Mouse (Mus musculus): ENCODE measurements around the gene Tmem216. TPM values are rescaled to one million over a fixed set of nuclear protein-coding genes. Genes with fewer than 3 reads are reported as not detected.

Gene Tmem216
- polyA plus RNA-seq, 1 experiment from 2014 or later: 42.6 TPM

GRCm38 (mm10) chr19:10591659-10592377 is 35.8 kb upstream of the Tmem216 start:
- Histone ChIP-seq H3K4me3 (ENCODE audit: low read depth, low read length) (no peak overlapping the region), H3K4me1 (ENCODE audit: control insufficient read depth, insufficient read depth, low read length) (peaks cover 17% of the 10 kb centered on the region), H3K27me3 (replicated peaks; ENCODE audit: control insufficient read depth, insufficient read depth, low read length) (no peaks in the 10 kb centered on the region), H3K27ac (replicated peaks; ENCODE audit: low read depth, low read length) (no peak overlapping the region), H3K36me3 (ENCODE audit: control insufficient read depth, insufficient read depth, low read length) (peaks cover 15% of the 10 kb centered on the region), H3K9me3 (ENCODE audit: control insufficient read depth, low read length) (no peaks in the 10 kb centered on the region), H3K9ac (ENCODE audit: low read depth, low read length) (no peak overlapping the region), H3K4me2 (ENCODE audit: low read depth, low read length) (no peak overlapping the region)
- no peak for ATAC-seq (ENCODE audit: low read depth)
- DNase-seq (ENCODE audit: low spot score): no peak
- WGBS: 91% methylated on average over 6 of the region's 6 CpGs

GRCm38 (mm10) chr19:10590301-10590700 is 34.3 kb upstream of the Tmem216 start:
- 43% methylated on average over 3 of the region's 3 CpGs for WGBS
- DNase-seq (ENCODE audit: low spot score): peak; percentile 30
- Histone ChIP-seq H3K9ac (ENCODE audit: low read depth, low read length) (no peak overlapping the region), H3K36me3 (ENCODE audit: control insufficient read depth, insufficient read depth, low read length) (peaks cover 13% of the 10 kb centered on the region), H3K4me2 (ENCODE audit: low read depth, low read length) (no peak overlapping the region), H3K4me3 (ENCODE audit: low read depth, low read length) (no peak overlapping the region), H3K9me3 (ENCODE audit: control insufficient read depth, low read length) (no peaks in the 10 kb centered on the region), H3K27ac (replicated peaks; ENCODE audit: low read depth, low read length) (no peak overlapping the region), H3K4me1 (ENCODE audit: control insufficient read depth, insufficient read depth, low read length) (peaks cover 17% of the 10 kb centered on the region), H3K27me3 (replicated peaks; ENCODE audit: control insufficient read depth, insufficient read depth, low read length) (no peaks in the 10 kb centered on the region)
- ATAC-seq (ENCODE audit: low read depth): no peak

DNA sequence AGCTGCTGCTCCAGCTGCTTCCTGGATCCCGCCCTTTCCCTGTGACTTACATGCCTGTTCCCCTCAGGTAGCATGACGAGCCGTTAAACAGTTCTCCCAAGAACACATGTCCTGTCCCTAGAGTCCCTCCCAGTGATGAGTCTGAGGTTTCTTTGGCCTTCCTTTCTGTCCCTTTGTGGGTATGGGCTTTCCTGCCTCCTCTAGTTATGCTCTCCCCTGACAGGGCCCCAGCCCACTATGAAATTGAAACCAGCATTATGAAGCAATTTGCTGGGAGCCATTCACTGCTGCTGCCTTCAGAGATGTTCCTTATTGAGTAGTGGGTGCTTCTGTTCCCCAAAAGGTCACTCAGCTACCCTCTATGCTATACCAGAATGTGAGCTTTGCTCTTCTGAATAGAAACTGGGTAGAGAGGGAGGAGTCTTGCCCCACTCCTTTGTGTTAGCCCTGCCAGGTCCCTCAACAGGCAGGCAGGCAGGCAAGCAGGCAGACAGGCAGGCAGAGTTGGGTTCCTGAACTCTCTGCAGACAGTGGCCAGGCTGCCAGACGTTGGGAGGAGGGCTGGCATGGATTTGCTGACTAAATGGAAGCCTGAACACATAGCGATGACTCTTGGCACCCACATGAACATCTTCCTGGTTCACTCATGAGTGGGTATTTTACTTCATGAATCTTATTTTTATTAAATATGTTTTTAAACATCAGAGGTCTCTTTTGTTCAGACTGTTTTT is 33.3 kb upstream of the Tmem216 start:
- H3K9me3 ChIP-seq (ENCODE audit: control insufficient read depth, low read length): no peaks in the 10 kb centered on the region
- no peak overlapping the region for H3K4me3 ChIP-seq (ENCODE audit: low read depth, low read length)
- no peaks in the 10 kb centered on the region for H3K27me3 ChIP-seq (replicated peaks; ENCODE audit: control insufficient read depth, insufficient read depth, low read length)
- peaks cover 13% of the 10 kb centered on the region for H3K36me3 ChIP-seq (ENCODE audit: control insufficient read depth, insufficient read depth, low read length)
- peak; percentile 83 for ATAC-seq (ENCODE audit: low read depth)
- H3K27ac ChIP-seq (replicated peaks; ENCODE audit: low read depth, low read length): peak overlapping the region; percentile 79
- peak overlapping the region; percentile 46 for H3K9ac ChIP-seq (ENCODE audit: low read depth, low read length)
- WGBS: 37% methylated on average over 5 of the region's 5 CpGs
- peak; percentile 67 for DNase-seq (ENCODE audit: low spot score)
- H3K4me2 ChIP-seq (ENCODE audit: low read depth, low read length): no peak overlapping the region
- H3K4me1 ChIP-seq (ENCODE audit: control insufficient read depth, insufficient read depth, low read length): peaks cover 17% of the 10 kb centered on the region

GRCm38 (mm10) chr19:10587231-10587630 is 31.2 kb upstream of the Tmem216 start:
- no peaks in the 10 kb centered on the region for H3K9me3 ChIP-seq (ENCODE audit: control insufficient read depth, low read length)
- no peak overlapping the region for H3K9ac ChIP-seq (ENCODE audit: low read depth, low read length)

DNA sequence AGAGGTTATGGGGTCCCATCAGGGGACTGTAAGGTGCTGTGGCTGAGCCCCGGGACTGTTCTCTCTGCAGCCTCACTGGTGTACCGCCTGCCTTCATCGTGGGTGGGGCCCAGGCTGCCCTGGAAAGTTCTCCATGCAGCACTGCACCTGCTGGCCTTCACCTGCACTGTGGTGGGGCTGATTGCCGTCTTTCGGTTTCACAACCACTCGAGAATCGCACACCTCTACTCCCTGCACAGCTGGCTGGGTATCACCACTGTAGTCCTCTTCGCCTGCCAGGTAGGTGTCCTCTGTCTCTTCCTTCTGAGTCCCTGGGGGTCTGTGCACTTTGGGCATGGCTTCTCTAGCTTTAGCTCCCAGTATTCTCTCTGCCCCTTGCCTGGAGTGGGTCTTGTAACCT is 29.1 kb upstream of the Tmem216 start:
- no peak for DNase-seq (ENCODE audit: low spot score)
- 87% methylated on average over 8 of the region's 8 CpGs for WGBS
- H3K4me2 ChIP-seq (ENCODE audit: low read depth, low read length): no peak overlapping the region

More at GRCm38 (mm10) chr19:10587231-10587630, 31.2 kb upstream of the Tmem216 start:
- no peak overlapping the region for H3K27ac ChIP-seq (replicated peaks; ENCODE audit: low read depth, low read length)
- H3K36me3 ChIP-seq (ENCODE audit: control insufficient read depth, insufficient read depth, low read length): 0 out of 2 replicates have a peak, but pooled peaks cover 7% of the 10 kb centered on the region
- no peak overlapping the region for H3K4me3 ChIP-seq (ENCODE audit: low read depth, low read length)
- peaks cover 17% of the 10 kb centered on the region for H3K4me1 ChIP-seq (ENCODE audit: control insufficient read depth, insufficient read depth, low read length)
- no peak overlapping the region for H3K4me2 ChIP-seq (ENCODE audit: low read depth, low read length)
- H3K27me3 ChIP-seq (replicated peaks; ENCODE audit: control insufficient read depth, insufficient read depth, low read length): no peaks in the 10 kb centered on the region
- WGBS: 88% methylated on average over 8 of the region's 8 CpGs
- DNase-seq (ENCODE audit: low spot score) (no peak), ATAC-seq (ENCODE audit: low read depth) (no peak)

DNA sequence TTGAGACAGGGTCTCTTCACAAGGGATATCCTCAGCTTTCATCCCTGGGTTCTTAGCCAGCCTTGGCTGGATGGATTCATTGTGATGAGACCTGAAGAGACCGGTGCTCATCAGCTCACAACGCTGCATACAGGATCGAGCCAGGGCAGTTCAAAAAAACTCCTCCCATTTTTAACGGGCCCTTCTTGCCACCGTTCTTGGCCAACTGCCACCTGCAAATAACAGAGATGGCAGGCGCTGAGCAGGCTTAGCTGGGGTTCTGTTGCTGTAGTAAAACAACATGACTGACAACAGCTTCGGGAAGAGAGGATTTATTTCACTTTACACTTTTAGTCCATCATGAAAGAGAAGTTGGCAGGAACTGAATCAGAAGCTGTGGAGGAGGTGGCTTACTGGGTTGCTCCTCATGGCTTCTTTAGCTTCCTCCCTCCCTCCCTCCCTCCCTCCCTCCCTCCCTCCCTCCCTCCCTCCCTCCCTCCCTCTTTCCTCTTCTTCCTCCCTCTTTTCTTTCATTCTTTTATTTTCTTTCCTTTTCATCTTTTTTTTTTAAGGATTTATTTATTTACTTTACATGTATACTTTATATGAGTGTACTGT is 27.6 kb upstream of the Tmem216 start:
- WGBS: 81% methylated on average over 7 of the region's 7 CpGs
- H3K9ac ChIP-seq (ENCODE audit: low read depth, low read length): no peak overlapping the region
- no peak for ATAC-seq (ENCODE audit: low read depth)
- H3K36me3 ChIP-seq (ENCODE audit: control insufficient read depth, insufficient read depth, low read length): 0 out of 2 replicates have a peak, but pooled peaks cover 6% of the 10 kb centered on the region
- peaks cover 4% of the 10 kb centered on the region for H3K4me1 ChIP-seq (ENCODE audit: control insufficient read depth, insufficient read depth, low read length)
- no peak overlapping the region for H3K4me3 ChIP-seq (ENCODE audit: low read depth, low read length)
- H3K4me2 ChIP-seq (ENCODE audit: low read depth, low read length): no peak overlapping the region
- no peaks in the 10 kb centered on the region for H3K27me3 ChIP-seq (replicated peaks; ENCODE audit: control insufficient read depth, insufficient read depth, low read length)
- no peak overlapping the region for H3K27ac ChIP-seq (replicated peaks; ENCODE audit: low read depth, low read length)
- no peaks in the 10 kb centered on the region for H3K9me3 ChIP-seq (ENCODE audit: control insufficient read depth, low read length)
- DNase-seq (ENCODE audit: low spot score): no peak

More for the DNA sequence above, 29.1 kb upstream of the Tmem216 start:
- Histone ChIP-seq H3K9ac (ENCODE audit: low read depth, low read length) (no peak overlapping the region), H3K27me3 (replicated peaks; ENCODE audit: control insufficient read depth, insufficient read depth, low read length) (no peaks in the 10 kb centered on the region), H3K4me3 (ENCODE audit: low read depth, low read length) (no peak overlapping the region), H3K27ac (replicated peaks; ENCODE audit: low read depth, low read length) (no peak overlapping the region), H3K36me3 (ENCODE audit: control insufficient read depth, insufficient read depth, low read length) (0 out of 2 replicates have a peak, but pooled peaks cover 6% of the 10 kb centered on the region), H3K4me1 (ENCODE audit: control insufficient read depth, insufficient read depth, low read length) (peaks cover 17% of the 10 kb centered on the region), H3K9me3 (ENCODE audit: control insufficient read depth, low read length) (no peaks in the 10 kb centered on the region)
- no peak for ATAC-seq (ENCODE audit: low read depth)

DNA sequence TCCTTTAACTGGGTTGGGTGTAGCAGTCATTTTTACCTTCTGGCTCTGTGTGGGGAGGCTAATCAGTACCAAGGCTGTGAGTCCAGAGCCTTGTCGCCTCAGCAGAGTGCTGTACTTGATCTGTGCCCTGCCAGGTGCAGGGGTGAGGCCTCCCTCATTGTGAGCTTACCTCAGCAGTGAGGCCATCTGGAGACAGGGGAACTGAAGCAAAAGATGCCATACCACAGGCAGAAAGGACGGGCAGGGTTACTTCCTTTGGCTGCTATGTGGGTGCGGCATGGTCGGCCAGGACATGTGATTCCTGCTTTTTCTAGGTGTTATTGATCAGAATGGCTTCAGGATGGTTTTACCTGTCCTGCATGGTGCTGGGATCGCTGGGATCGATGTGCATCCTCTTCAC is 25.9 kb upstream of the Tmem216 start:
- peaks cover 11% of the 10 kb centered on the region; the same call in 1 of the 2 replicates for H3K4me1 ChIP-seq (ENCODE audit: control insufficient read depth, insufficient read depth, low read length)
- no peak overlapping the region for H3K4me3 ChIP-seq (ENCODE audit: low read depth, low read length)
- no peak overlapping the region for H3K9ac ChIP-seq (ENCODE audit: low read depth, low read length)
- WGBS: 80% methylated on average over 6 of the region's 6 CpGs
- H3K36me3 ChIP-seq (ENCODE audit: control insufficient read depth, insufficient read depth, low read length): 0 out of 2 replicates have a peak, but pooled peaks cover 6% of the 10 kb centered on the region
- ATAC-seq (ENCODE audit: low read depth) (no peak), DNase-seq (ENCODE audit: low spot score) (no peak)
- H3K27me3 ChIP-seq (replicated peaks; ENCODE audit: control insufficient read depth, insufficient read depth, low read length): no peaks in the 10 kb centered on the region
- no peak overlapping the region for H3K27ac ChIP-seq (replicated peaks; ENCODE audit: low read depth, low read length)
- no peak overlapping the region for H3K4me2 ChIP-seq (ENCODE audit: low read depth, low read length)
- H3K9me3 ChIP-seq (ENCODE audit: control insufficient read depth, low read length): no peaks in the 10 kb centered on the region

- Histone ChIP-seq H3K27me3 (replicated peaks; ENCODE audit: control insufficient read depth, insufficient read depth, low read length) (no peaks in the 10 kb centered on the region), H3K27ac (replicated peaks; ENCODE audit: low read depth, low read length) (no peak overlapping the region), H3K36me3 (ENCODE audit: control insufficient read depth, insufficient read depth, low read length) (0 out of 2 replicates have a peak, but pooled peaks cover 3% of the 10 kb centered on the region), H3K4me3 (ENCODE audit: low read depth, low read length) (no peak overlapping the region), H3K4me2 (ENCODE audit: low read depth, low read length) (no peak overlapping the region), H3K9me3 (ENCODE audit: control insufficient read depth, low read length) (no peaks in the 10 kb centered on the region), H3K9ac (ENCODE audit: low read depth, low read length) (no peak overlapping the region), H3K4me1 (ENCODE audit: control insufficient read depth, insufficient read depth, low read length) (peaks cover 18% of the 10 kb centered on the region)
- 74% methylated on average over 3 of the region's 3 CpGs for WGBS
- no peak for ATAC-seq (ENCODE audit: low read depth)
- no peak for DNase-seq (ENCODE audit: low spot score)
These were observed 24.7 kb upstream of the Tmem216 start for GRCm38 (mm10) chr19:10580761-10581160.
